Mouse (Mus musculus) lung, postnatal 0 days (tissue): ENCODE data around the gene Mrc1.

Experiments
- CTCF ChIP-seq: IDR thresholded peaks from 2 replicates; pipeline ENCODE4 v1.5.1; 2016; ENCODE audit warnings: antibody characterized with exemption, mild to moderate bottlenecking
- EP300 ChIP-seq: IDR thresholded peaks from 2 replicates; pipeline ENCODE4 v1.6.1; 2016; ENCODE audit warnings: antibody characterized with exemption, mild to moderate bottlenecking, control low read depth

- TF ChIP-seq CTCF (no peak), EP300 (no peak)
These were observed 8.5 kb downstream of the Mrc1 start for GRCm38 (mm10) chr2:14237723-14238122.
